Mouse (Mus musculus) megakaryocyte, embryonic 14.5 days (primary cell): ENCODE data around the gene Slk.

Source experiments
- FLI1 ChIP-seq: IDR thresholded peaks from 2 replicates; pipeline ENCODE4 v1.6.1; 2012; ENCODE audit warnings: low read length, inconsistent platforms, mixed read lengths
- GATA1 ChIP-seq: IDR thresholded peaks from 3 replicates; pipeline ENCODE4 v1.6.1; 2012; ENCODE audit warnings: mixed read lengths, low read length, inconsistent platforms, borderline replicate concordance

GRCm38 (mm10) chr19:47667601-47668000 is 88.1 kb downstream of the Slk start:
- TF ChIP-seq FLI1, result no peak
- no peak for TF ChIP-seq GATA1
